Mouse (Mus musculus) myocyte (in vitro differentiated cells): Measurements from ENCODE around the gene Kbtbd3.

ENCODE experiments used
- CEBPB ChIP-seq: IDR thresholded peaks from 2 replicates; pipeline ENCODE4 v1.6.1; 2011; ENCODE audit warnings: mild to moderate bottlenecking, moderate library complexity; ENCODE audit not compliant: poor library complexity, insufficient read depth, severe bottlenecking
- E2F4 ChIP-seq: IDR thresholded peaks from one replicate; pipeline ENCODE4 v1.6.1; 2011; ENCODE audit warnings: mild to moderate bottlenecking, control low read depth, moderate library complexity; ENCODE audit not compliant: insufficient read depth
- MAX ChIP-seq: IDR thresholded peaks from one replicate; pipeline ENCODE4 v1.6.1; 2011; ENCODE audit warnings: low read depth, mild to moderate bottlenecking, control low read depth
- MYOD1 ChIP-seq, 3 experiments: IDR thresholded peaks; one replicate each; pipeline ENCODE4 v1.6.1; 2011; ENCODE audit warnings: control low read depth in 2 of 3, low read depth in 2 of 3, mild to moderate bottlenecking in 2 of 3, moderate library complexity in 1 of 3; ENCODE audit not compliant: insufficient read length in 2 of 3, control insufficient read depth in 1 of 3
- MYOG ChIP-seq, 3 experiments: IDR thresholded peaks; one replicate each; pipeline ENCODE4 v1.6.1; 2011; ENCODE audit warnings: control low read depth in 2 of 3, low read depth in 2 of 3, mild to moderate bottlenecking in 2 of 3; ENCODE audit not compliant: insufficient read length in 2 of 3, control insufficient read depth in 1 of 3, insufficient read depth in 1 of 3
- POLR2A ChIP-seq: IDR thresholded peaks from one replicate; pipeline ENCODE4 v1.6.1; 2011; ENCODE audit warnings: low read depth, mild to moderate bottlenecking, control low read depth, moderate library complexity; ENCODE audit not compliant: insufficient read length
- POLR2AphosphoS2 ChIP-seq: IDR thresholded peaks from one replicate; pipeline ENCODE4 v1.6.1; 2011; ENCODE audit warnings: low read depth, control low read depth; ENCODE audit not compliant: insufficient read length
- REST ChIP-seq: IDR thresholded peaks from one replicate; pipeline ENCODE4 v1.6.1; 2011; ENCODE audit warnings: mild to moderate bottlenecking, control low read depth, moderate library complexity; ENCODE audit not compliant: insufficient read depth, insufficient read length
- SRF ChIP-seq: IDR thresholded peaks from one replicate; pipeline ENCODE4 v1.6.1; 2011; ENCODE audit warnings: low read depth; ENCODE audit not compliant: control insufficient read depth, insufficient read length
- TCF12 ChIP-seq: IDR thresholded peaks from one replicate; pipeline ENCODE4 v1.6.1; 2011; ENCODE audit warnings: mild to moderate bottlenecking, control low read depth; ENCODE audit not compliant: poor library complexity, insufficient read depth, severe bottlenecking
- TCF3 ChIP-seq: IDR thresholded peaks from one replicate; pipeline ENCODE4 v1.6.1; 2011; ENCODE audit warnings: low read depth, control low read depth; ENCODE audit not compliant: insufficient read length
- USF1 ChIP-seq: IDR thresholded peaks from one replicate; pipeline ENCODE4 v1.6.1; 2011; ENCODE audit warnings: low read depth, mild to moderate bottlenecking, control low read depth, moderate library complexity

DNA sequence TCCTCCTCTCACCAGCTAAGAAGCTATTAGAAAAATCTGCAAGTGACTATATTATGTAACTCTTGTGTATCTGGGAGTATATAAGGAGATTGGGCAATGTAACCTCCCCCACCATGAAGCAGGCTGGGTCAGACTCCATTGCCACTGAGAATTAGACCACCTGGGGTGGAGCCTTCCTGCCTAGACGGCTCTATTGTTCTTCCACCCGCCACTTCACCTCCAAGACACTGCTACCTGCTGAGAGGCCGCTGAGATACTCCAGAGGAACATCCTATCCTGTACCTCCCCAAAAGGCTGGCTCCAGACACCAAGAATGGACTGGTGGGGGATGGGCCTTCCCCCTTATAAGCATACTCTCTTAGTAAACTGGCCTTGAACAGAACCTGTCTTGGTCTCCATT lies 25.8 kb upstream of the Kbtbd3 start:
- no peak for TF ChIP-seq MYOD1 (IDR thresholded peaks at IDR 0.05; ENCODE audit: control insufficient read depth in 1 of 3, insufficient read length in 2 of 3, low read depth in 2 of 3)
- no peak for TF ChIP-seq MYOG (IDR thresholded peaks at IDR 0.05; ENCODE audit: control insufficient read depth in 1 of 3, insufficient read depth in 1 of 3, insufficient read length in 2 of 3, low read depth in 2 of 3)
- no peak for TF ChIP-seq POLR2A
- no peak for TF ChIP-seq SRF
- TF ChIP-seq CEBPB, result no peak
- no peak for TF ChIP-seq REST
- no peak for TF ChIP-seq POLR2AphosphoS2
- no peak for TF ChIP-seq USF1
- TF ChIP-seq TCF3, result no peak
- no peak for TF ChIP-seq MAX
- no peak for TF ChIP-seq E2F4
- no peak for TF ChIP-seq TCF12
